Mouse (Mus musculus) heart, adult 2 months (tissue): ENCODE results near the gene Arhgap23. TPM values are rescaled to one million over a fixed set of nuclear protein-coding genes. Genes with fewer than 3 reads are reported as not detected.

ENCODE experiments used
- DNase-seq, 2 experiments: peaks; one replicate each; pipeline ENCODE4 v3.0.0; 2021
- H3K27ac ChIP-seq: fragments of 200-600 bp; 2 replicates; pipeline ENCODE4 v1.8.1; 2022
- H3K27me3 ChIP-seq: fragments of 200-500 bp; 2 replicates; pipeline ENCODE4 v1.6.1; 2012; ENCODE audit warnings: mild to moderate bottlenecking, low read length, inconsistent platforms, mixed read lengths; ENCODE audit not compliant: control insufficient read depth, insufficient read depth
- H3K36me3 ChIP-seq: fragments of 200-500 bp; 2 replicates; pipeline ENCODE4 v1.6.1; 2012; ENCODE audit warnings: low read length, inconsistent platforms; ENCODE audit not compliant: control insufficient read depth, insufficient read depth
- H3K4me1 ChIP-seq: fragments of 200-500 bp; 2 replicates; pipeline ENCODE4 v1.6.1; 2011; ENCODE audit warnings: low read length; ENCODE audit not compliant: control insufficient read depth, insufficient read depth
- H3K4me3 ChIP-seq: fragments of 200-600 bp; 2 replicates; pipeline ENCODE4 v1.8.1; 2022
- H3K79me2 ChIP-seq: fragments of 200-500 bp; replicated peaks from 2 replicates; pipeline ENCODE4 v1.6.1; 2012; ENCODE audit warnings: mild to moderate bottlenecking, inconsistent platforms, low read length, moderate library complexity, mixed read lengths; ENCODE audit not compliant: control insufficient read depth, insufficient read depth
- H3K9ac ChIP-seq: fragments of 200-500 bp; 2 replicates; pipeline ENCODE4 v1.6.1; 2012; ENCODE audit warnings: low read depth, mild to moderate bottlenecking, control low read depth, inconsistent platforms, low read length, mixed read lengths
- CTCF ChIP-seq: fragments of 200-600 bp; IDR thresholded peaks from 2 replicates; pipeline ENCODE4 v1.8.1; 2022; ENCODE audit warnings: antibody characterized with exemption, mild to moderate bottlenecking, moderate library complexity
- EP300 ChIP-seq: fragments of 200-500 bp; IDR thresholded peaks from 2 replicates; pipeline ENCODE4 v1.6.1; 2011; ENCODE audit warnings: low read depth, low read length, control low read depth; ENCODE audit not compliant: insufficient read depth
- POLR2A ChIP-seq: fragments of 200-500 bp; IDR thresholded peaks from 2 replicates; pipeline ENCODE4 v1.6.1; 2011; ENCODE audit warnings: mild to moderate bottlenecking, low read depth, low read length, control low read depth; ENCODE audit not compliant: insufficient read depth
- WGBS: fragments of 180-500 bp; shearing (Covaris S2); methylation state at CpG from one replicate; pipeline ENCODE4 v1.1.7; 2018; 5-methylcytosine and 5-hydroxymethylcytosine counted together
- intact Hi-C: fragments of 180-260 bp; cut with DNase I; formaldehyde crosslinking; loops from one replicate; pipeline ENCODE4 v1.15.1; 2025
- polyA plus RNA-seq: library from polyadenylated mRNA; depleted of rRNA; stranded (reverse); fragments of >200 nt; gene quantifications from 2 replicates; pipeline ENCODE4 v1.2.3, GENCODE M21; 2012; rRNA removed
- total RNA-seq, 2 experiments: library from RNA; stranded (reverse); gene quantifications; 2 replicates each; pipeline ENCODE4 v1.2.3; 2021

Gene Arhgap23
- total and polyA plus RNA-seq, 3 experiments, result 12.8 to 18.4 (median 13.7) TPM

DNA sequence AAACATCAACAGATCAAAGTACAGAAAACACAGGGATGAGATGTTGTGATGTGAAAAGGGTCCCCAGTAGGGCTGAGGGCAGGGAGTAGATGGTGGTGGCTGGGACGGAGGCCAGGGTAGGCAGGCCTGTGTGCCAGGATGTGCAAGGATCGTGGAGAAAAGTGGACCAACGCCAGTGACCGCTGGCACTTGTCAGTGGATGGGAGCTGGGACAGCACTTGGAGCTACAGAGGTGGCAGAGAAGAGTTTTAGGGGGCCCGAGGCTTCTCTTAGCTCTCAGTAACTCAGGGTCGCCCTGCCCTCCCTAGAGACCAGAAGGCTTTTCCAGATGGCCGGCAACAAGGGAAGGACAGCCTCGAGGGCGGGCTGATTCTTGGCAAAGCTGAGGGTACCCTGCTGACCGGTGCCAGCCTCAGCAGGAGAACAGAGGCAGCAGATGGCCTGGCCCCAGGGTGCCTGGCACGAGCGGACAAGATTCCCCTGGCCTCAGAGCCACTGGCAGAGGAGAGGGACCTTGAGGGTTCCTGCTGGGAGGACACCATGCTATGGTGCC, 127.9 kb downstream of the Arhgap23 start:
- Histone ChIP-seq H3K36me3 (no peaks in the 10 kb centered on the region), H3K27me3 (peaks cover 14% of the 10 kb centered on the region), H3K4me3 (no peak overlapping the region), H3K27ac (no peak overlapping the region), H3K79me2 (no peaks in the 10 kb centered on the region), H3K4me1 (no peaks in the 10 kb centered on the region), H3K9ac (no peak overlapping the region)
- TF ChIP-seq POLR2A (no peak), CTCF (no peak), EP300 (no peak)
- 38% methylated on average over 12 of the region's 12 CpGs for WGBS
- intact Hi-C loops, result no loop called here
- peak; percentile 52 to 64 for DNase-seq

DNA sequence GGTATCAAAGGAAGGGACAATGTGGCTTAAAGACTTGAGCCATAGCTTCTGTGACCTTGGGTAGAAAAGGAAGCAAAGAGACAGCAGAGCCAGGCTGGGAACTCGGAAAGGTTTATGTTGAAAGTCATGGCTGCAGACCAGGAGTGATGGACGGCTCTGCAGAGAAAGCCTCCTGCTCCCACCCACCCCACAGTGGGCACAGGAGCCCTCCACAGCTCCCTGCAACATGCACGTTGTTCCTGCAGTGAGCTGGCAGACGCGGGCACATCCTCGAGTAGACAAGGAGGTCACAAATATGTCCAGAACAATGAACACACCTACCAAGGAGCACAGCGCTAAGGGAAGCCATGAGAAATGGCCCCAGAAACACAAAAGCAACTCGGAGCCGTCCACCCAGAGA, 128.6 kb downstream of the Arhgap23 start:
- 82% methylated on average over 9 of the region's 9 CpGs for WGBS
- no peak overlapping the region for H3K9ac ChIP-seq
- H3K36me3 ChIP-seq, result no peaks in the 10 kb centered on the region
- intact Hi-C loops, result no loop called here
- no peak for TF ChIP-seq CTCF
- TF ChIP-seq POLR2A, result no peak
- no peak for TF ChIP-seq EP300
- DNase-seq, result no peak
- peaks cover 17% of the 10 kb centered on the region for H3K27me3 ChIP-seq
- no peaks in the 10 kb centered on the region for H3K79me2 ChIP-seq
- no peaks in the 10 kb centered on the region for H3K4me1 ChIP-seq
- no peak overlapping the region for H3K27ac ChIP-seq
- no peak overlapping the region for H3K4me3 ChIP-seq

DNA sequence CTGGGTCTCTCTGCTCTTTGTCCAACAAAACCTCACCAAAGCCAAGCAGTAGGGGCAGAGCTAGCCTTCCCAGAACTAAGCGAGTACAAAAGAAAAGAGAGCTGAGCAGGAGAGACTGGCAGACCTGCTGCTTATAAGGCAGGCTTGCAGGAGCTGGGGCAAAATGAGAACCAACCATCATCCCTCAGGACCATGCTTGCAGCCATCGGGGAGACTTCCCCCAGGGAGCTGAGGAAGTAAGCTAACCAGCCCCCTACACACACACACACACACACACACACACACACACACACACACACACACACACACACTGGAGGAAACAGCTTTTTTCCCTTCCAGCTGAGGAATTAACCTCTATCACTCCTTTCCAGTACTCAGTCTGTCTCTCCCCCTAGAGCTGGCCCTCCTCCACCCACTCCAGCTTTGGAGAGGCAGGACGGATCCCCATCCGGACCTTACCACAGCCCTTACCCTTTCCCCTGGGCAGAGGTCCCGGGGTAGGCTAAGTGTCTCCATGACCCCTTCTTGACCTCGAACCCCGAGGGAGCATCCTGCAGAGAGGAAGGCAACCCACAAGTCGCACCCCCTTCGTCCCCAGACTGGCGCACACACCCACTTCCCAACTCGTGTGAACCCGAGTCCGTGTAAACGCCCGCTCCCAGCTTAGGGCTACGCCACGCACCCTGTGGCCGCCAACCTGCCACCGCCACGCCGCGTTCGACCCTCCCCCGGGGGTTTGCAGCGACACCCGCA, 130.7 kb downstream of the Arhgap23 start:
- WGBS, result 8% methylated on average over 26 of the region's 26 CpGs
- Histone ChIP-seq H3K79me2 (no peaks in the 10 kb centered on the region), H3K4me3 (no peak overlapping the region; the same call in 1 of the 2 replicates), H3K4me1 (no peaks in the 10 kb centered on the region), H3K36me3 (no peaks in the 10 kb centered on the region), H3K9ac (no peak overlapping the region), H3K27ac (no peak overlapping the region), H3K27me3 (peaks cover 20% of the 10 kb centered on the region)
- DNase-seq, result no peak
- TF ChIP-seq CTCF, result no peak
- no peak for TF ChIP-seq EP300
- TF ChIP-seq POLR2A, result no peak
- intact Hi-C loops, result no loop called here

DNA sequence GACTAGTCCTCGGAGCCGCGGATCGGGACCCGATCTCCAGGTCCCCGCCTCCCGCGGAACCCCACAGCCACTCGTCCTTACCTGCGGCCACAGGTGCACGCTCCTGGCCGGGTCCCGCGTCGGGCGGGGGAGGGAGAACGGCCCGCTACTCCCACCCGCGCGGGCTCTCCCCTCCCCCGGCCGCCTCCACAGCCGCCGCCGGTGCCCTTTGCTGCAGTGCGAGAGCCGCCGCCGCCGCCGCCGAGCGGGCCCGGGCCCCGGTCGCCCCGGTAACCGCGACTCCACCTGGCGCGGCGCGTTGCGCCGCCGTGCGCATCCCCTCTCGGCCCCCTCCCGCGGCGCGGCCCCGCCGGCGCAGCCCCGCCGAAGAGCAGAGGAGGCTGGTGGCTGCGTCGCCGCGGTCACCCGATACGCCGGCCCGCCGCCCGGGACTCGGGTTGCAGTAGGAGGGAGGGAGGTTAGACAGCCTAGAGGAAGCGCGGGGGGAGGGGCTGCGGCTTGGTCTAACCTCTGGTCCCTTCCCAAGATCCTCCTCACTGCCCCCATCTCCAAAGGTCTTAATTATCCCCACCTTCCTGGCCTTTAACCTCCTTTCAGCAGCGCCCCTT, 131.6 kb downstream of the Arhgap23 start:
- TF ChIP-seq EP300, result no peak
- no peak for TF ChIP-seq CTCF
- TF ChIP-seq POLR2A, result no peak
- H3K79me2 ChIP-seq, result no peaks in the 10 kb centered on the region
- intact Hi-C loops, result no loop called here
- H3K4me3 ChIP-seq, result peak overlapping the region; percentile 36; the same call in 1 of the 2 replicates
- peaks cover 26% of the 10 kb centered on the region for H3K27me3 ChIP-seq
- H3K9ac ChIP-seq, result peak overlapping the region; percentile 27; the same call in 1 of the 2 replicates
- H3K4me1 ChIP-seq, result no peaks in the 10 kb centered on the region
- H3K27ac ChIP-seq, result no peak overlapping the region
- 2% methylated on average over 47 of the region's 73 CpGs for WGBS
- H3K36me3 ChIP-seq, result no peaks in the 10 kb centered on the region
- DNase-seq, result no peak

DNA sequence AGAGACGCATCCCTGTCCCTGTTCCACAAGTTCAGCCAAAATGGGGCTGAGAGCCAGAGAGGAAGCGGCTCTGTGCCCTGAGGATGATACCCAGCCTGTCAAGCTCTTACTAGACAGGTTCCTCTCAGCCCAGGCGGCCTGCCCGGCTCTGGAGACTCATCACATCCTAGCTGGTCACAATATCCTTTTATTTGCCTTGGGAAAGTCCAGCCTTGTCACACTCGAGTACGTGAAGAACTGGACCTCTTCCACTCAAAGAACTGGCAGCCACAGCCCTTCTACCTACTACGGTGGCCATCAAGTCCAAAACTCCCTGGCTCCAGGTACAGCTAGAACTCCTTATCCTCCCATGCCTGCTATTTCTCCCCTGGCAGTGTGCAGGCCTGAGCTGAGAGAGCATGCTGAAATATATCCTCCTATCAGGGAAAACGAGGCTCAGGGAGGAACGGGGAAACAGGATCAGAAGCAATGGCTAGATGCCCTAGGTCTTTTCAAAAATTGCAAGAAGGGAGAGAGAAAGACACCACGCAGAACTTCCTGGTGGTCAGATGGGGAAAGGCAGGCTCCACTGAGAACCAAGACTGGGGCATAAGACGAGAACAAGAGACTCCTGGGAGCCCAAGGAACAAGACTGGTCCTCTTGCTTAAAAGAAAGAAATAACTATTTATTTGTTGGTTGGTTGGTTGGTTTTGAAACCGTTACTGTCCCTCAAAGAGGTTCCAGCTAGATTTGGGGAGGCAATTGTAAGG, 132.8 kb downstream of the Arhgap23 start:
- intact Hi-C loops, result no loop called here
- Histone ChIP-seq H3K27me3 (peaks cover 26% of the 10 kb centered on the region), H3K4me1 (no peaks in the 10 kb centered on the region), H3K9ac (no peak overlapping the region), H3K36me3 (no peaks in the 10 kb centered on the region), H3K27ac (no peak overlapping the region), H3K4me3 (no peak overlapping the region), H3K79me2 (no peaks in the 10 kb centered on the region)
- TF ChIP-seq CTCF (no peak), POLR2A (no peak), EP300 (no peak)
- no peak for DNase-seq
- 56% methylated on average over 12 of the region's 12 CpGs for WGBS

DNA sequence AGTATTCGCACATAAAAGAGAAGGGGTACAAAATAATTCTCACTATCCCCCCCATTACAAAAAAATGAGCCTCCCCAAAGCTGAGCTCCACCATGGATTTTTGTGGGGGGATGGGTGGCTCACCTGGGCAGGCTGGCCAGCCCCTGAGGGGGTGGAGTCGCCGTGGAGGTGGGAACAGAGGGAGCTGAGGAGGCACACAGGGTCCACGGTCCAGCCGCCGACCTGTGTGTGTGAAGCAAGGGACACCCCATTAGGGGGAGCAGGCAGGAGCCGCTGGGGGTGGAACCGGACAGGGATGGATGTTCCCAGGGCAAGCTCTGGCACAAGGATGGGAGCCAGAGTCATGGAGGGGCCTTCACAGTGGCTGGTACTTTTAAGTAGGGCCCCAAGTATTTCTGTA, 133.4 kb downstream of the Arhgap23 start:
- Histone ChIP-seq H3K36me3 (no peaks in the 10 kb centered on the region), H3K27ac (no peak overlapping the region), H3K9ac (no peak overlapping the region), H3K27me3 (peaks cover 26% of the 10 kb centered on the region), H3K79me2 (no peaks in the 10 kb centered on the region), H3K4me3 (no peak overlapping the region), H3K4me1 (no peaks in the 10 kb centered on the region)
- intact Hi-C loops, result no loop called here
- DNase-seq, result no peak
- TF ChIP-seq EP300 (no peak), CTCF (no peak), POLR2A (no peak)
- WGBS, result 48% methylated on average over 8 of the region's 8 CpGs

Other genes with a start within 250 kb of the Arhgap23 start
- gene Kpnb1, start 227.7 kb upstream of the Arhgap23 start, total RNA-seq, result 10 to 100 TPM; 71.7 to 80.8 TPM
- gene Kpnb1, start 227.7 kb upstream of the Arhgap23 start, polyA plus RNA-seq, result 22.1 and 43.5 TPM in 2 replicates
- 10 to 100 TPM; 77.7 to 80.1 TPM for gene Npepps, start 134.9 kb upstream of the Arhgap23 start, total RNA-seq
- 24.1 and 38.2 TPM in 2 replicates for gene Npepps, start 134.9 kb upstream of the Arhgap23 start, polyA plus RNA-seq
- gene Mrpl45, start 99.8 kb upstream of the Arhgap23 start, total RNA-seq, result 10 to 100 TPM; 48.9 to 62.5 TPM
- 33.7 and 51.4 TPM in 2 replicates for gene Mrpl45, start 99.8 kb upstream of the Arhgap23 start, polyA plus RNA-seq
- under 1 TPM; 0.05 to 0.08 TPM for gene Gpr179, start 63.5 kb upstream of the Arhgap23 start, total RNA-seq
- 0.03 TPM in 1 of 2 replicates, not detected in the other for gene Gpr179, start 63.5 kb upstream of the Arhgap23 start, polyA plus RNA-seq
- gene Socs7, start 53.0 kb upstream of the Arhgap23 start, total RNA-seq, result 10 to 100 TPM; 21.4 to 22.8 TPM
- 8.9 and 18.6 TPM in 2 replicates for gene Socs7, start 53.0 kb upstream of the Arhgap23 start, polyA plus RNA-seq
- not detected for gene 4933428G20Rik, start 84.8 kb downstream of the Arhgap23 start, total RNA-seq
- gene 4933428G20Rik, start 84.8 kb downstream of the Arhgap23 start, polyA plus RNA-seq, result not detected in 2 replicates
- under 1 TPM; 0.13 to 0.36 TPM for gene Srcin1, start 160.7 kb downstream of the Arhgap23 start, total RNA-seq
- 0.26 and 0.31 TPM in 2 replicates for gene Srcin1, start 160.7 kb downstream of the Arhgap23 start, polyA plus RNA-seq
- gene Epop, start 214.2 kb downstream of the Arhgap23 start, total RNA-seq, result 1 to 10 TPM; 1.4 to 2.6 TPM
- gene Epop, start 214.2 kb downstream of the Arhgap23 start, polyA plus RNA-seq, result 0.44 and 0.61 TPM in 2 replicates
- gene Mllt6, start 247.9 kb downstream of the Arhgap23 start, total RNA-seq, result 10 to 100 TPM; 67.1 to 72.5 TPM
- 37.9 and 46.2 TPM in 2 replicates for gene Mllt6, start 247.9 kb downstream of the Arhgap23 start, polyA plus RNA-seq